Mouse (Mus musculus): ENCODE data around the gene Snx10. TPM values are rescaled to one million over a fixed set of nuclear protein-coding genes. Genes with fewer than 3 reads are reported as not detected.

Gene Snx10
- polyA plus RNA-seq, 1 experiment from 2014 or later: 17.4 TPM

GRCm38 (mm10) chr6:51548757-51549156 lies 25.1 kb downstream of the Snx10 start:
- Histone ChIP-seq H3K9me3 (ENCODE audit: control insufficient read depth, low read length) (no peaks in the 10 kb centered on the region), H3K27ac (replicated peaks) (no peak overlapping the region), H3K9ac (ENCODE audit: low read length) (no peak overlapping the region), H3K4me3 (ENCODE audit: low read depth, low read length) (no peak overlapping the region), H3K4me2 (replicated peaks; ENCODE audit: low read depth) (no peak overlapping the region), H3K4me1 (replicated peaks; ENCODE audit: control insufficient read depth, insufficient read depth) (no peaks in the 10 kb centered on the region), H3K27me3 (ENCODE audit: control insufficient read depth, insufficient read depth, low read length) (no peaks in the 10 kb centered on the region), H3K36me3 (ENCODE audit: control insufficient read depth, insufficient read depth, low read length) (no peaks in the 10 kb centered on the region)
- ATAC-seq (ENCODE audit: low FRiP score, low TSS enrichment) (no peak), DNase-seq (ENCODE audit: low spot score) (no peak)
- TF ChIP-seq EP300 (optimal IDR thresholded peaks at IDR 0.05) (no peak), CTCF (IDR thresholded peaks at IDR 0.05; ENCODE audit: low read depth) (no peak)
- WGBS: 75% methylated on average over 5 of the region's 5 CpGs

DNA sequence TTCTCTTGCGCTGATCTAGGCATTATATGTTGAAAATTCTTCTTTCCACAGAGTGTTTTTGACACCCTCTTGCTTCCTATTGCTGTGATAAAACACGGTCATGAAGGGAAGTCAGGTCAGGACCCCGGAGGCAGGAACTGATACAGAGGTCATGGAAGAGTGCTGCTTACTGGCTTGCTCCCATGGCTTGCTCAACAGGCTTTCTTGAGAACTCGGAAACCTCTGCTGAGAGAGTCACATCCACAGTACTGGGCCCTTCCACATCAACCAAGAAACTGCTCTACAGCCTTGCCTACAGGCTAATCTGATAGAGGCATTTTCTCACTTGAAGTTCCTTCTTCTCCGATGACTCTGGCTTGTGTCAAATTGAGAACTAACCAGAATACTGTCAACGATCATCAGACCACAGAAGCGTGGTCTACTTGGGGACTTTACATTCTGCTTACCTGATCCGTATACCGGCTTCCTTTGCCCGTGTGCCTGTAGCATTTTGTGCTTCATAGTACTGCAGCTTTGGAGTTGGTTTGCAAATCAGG lies 27.6 kb downstream of the Snx10 start:
- no peaks in the 10 kb centered on the region for H3K36me3 ChIP-seq (ENCODE audit: control insufficient read depth, insufficient read depth, low read length)
- no peak overlapping the region for H3K4me2 ChIP-seq (replicated peaks; ENCODE audit: low read depth)
- no peak overlapping the region for H3K9ac ChIP-seq (ENCODE audit: low read length)
- no peak for TF ChIP-seq EP300 (optimal IDR thresholded peaks at IDR 0.05)
- TF ChIP-seq CTCF (IDR thresholded peaks at IDR 0.05; ENCODE audit: low read depth): no peak
- no peaks in the 10 kb centered on the region for H3K27me3 ChIP-seq (ENCODE audit: control insufficient read depth, insufficient read depth, low read length)
- H3K4me3 ChIP-seq (ENCODE audit: low read depth, low read length): no peak overlapping the region
- no peak for DNase-seq (ENCODE audit: low spot score)
- WGBS: 89% methylated on average over 10 of the region's 10 CpGs
- H3K27ac ChIP-seq (replicated peaks): no peak overlapping the region
- H3K4me1 ChIP-seq (replicated peaks; ENCODE audit: control insufficient read depth, insufficient read depth): no peaks in the 10 kb centered on the region
- no peaks in the 10 kb centered on the region for H3K9me3 ChIP-seq (ENCODE audit: control insufficient read depth, low read length)
- no peak for ATAC-seq (ENCODE audit: low FRiP score, low TSS enrichment)

DNA sequence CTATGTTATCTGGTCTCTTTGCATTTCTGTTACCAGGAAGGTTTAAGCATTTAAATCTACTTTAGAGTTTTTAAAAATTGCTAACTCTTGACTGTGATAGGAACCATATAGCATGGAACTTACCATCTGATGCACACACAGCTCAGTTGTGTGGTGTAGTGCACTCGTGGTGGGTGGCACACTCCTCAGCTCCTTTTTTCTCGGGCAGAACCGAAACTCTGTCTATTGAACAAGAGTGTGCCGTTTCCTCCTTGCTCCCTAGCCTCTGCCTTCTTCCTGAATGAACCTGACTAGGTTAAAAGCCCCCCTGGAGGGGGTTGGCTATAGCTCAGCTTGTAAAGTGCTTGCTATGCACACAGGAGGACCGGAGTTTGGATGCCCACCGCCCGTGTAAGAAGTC lies 32.9 kb downstream of the Snx10 start:
- Histone ChIP-seq H3K27me3 (ENCODE audit: control insufficient read depth, insufficient read depth, low read length) (no peaks in the 10 kb centered on the region), H3K4me2 (replicated peaks; ENCODE audit: low read depth) (no peak overlapping the region), H3K36me3 (ENCODE audit: control insufficient read depth, insufficient read depth, low read length) (no peaks in the 10 kb centered on the region), H3K4me1 (replicated peaks; ENCODE audit: control insufficient read depth, insufficient read depth) (no peaks in the 10 kb centered on the region), H3K4me3 (ENCODE audit: low read depth, low read length) (no peak overlapping the region), H3K27ac (replicated peaks) (no peak overlapping the region), H3K9ac (ENCODE audit: low read length) (no peak overlapping the region), H3K9me3 (ENCODE audit: control insufficient read depth, low read length) (no peaks in the 10 kb centered on the region)
- ATAC-seq (ENCODE audit: low FRiP score, low TSS enrichment) (no peak), DNase-seq (ENCODE audit: low spot score) (no peak)
- 87% methylated on average over 7 of the region's 7 CpGs for WGBS
- no peak for TF ChIP-seq CTCF (IDR thresholded peaks at IDR 0.05; ENCODE audit: low read depth)
- no peak for TF ChIP-seq EP300 (optimal IDR thresholded peaks at IDR 0.05)

DNA sequence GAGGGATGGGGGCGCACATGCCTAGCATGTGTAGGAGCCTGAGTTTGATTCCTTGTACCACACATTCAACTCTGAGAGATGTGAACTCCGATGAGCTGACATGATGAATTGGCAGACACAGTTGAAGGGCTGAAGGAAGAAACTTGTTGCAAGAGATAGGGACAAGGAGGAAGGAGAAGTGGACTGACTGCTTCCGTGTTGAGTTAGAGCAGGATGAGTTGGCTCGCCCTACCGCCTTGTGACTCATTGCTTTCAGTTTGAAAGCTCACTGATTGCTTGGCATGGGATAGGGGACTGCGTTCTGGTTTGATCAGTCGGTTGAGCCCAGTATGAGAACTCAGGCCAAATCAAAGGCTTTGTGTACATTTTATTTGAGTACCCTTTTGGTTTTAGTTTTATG lies 34.6 kb downstream of the Snx10 start:
- no peaks in the 10 kb centered on the region for H3K27me3 ChIP-seq (ENCODE audit: control insufficient read depth, insufficient read depth, low read length)
- no peak overlapping the region for H3K4me3 ChIP-seq (ENCODE audit: low read depth, low read length)
- WGBS: 71% methylated on average over 7 of the region's 7 CpGs
- ATAC-seq (ENCODE audit: low FRiP score, low TSS enrichment): peak; percentile 71
- H3K9ac ChIP-seq (ENCODE audit: low read length): no peak overlapping the region
- no peak for TF ChIP-seq CTCF (IDR thresholded peaks at IDR 0.05; ENCODE audit: low read depth)
- TF ChIP-seq EP300 (optimal IDR thresholded peaks at IDR 0.05): no peak
- no peak overlapping the region for H3K4me2 ChIP-seq (replicated peaks; ENCODE audit: low read depth)
- H3K9me3 ChIP-seq (ENCODE audit: control insufficient read depth, low read length): no peaks in the 10 kb centered on the region
- peak; percentile 43 for DNase-seq (ENCODE audit: low spot score)
- H3K36me3 ChIP-seq (ENCODE audit: control insufficient read depth, insufficient read depth, low read length): no peaks in the 10 kb centered on the region
- H3K4me1 ChIP-seq (replicated peaks; ENCODE audit: control insufficient read depth, insufficient read depth): no peaks in the 10 kb centered on the region
- no peak overlapping the region for H3K27ac ChIP-seq (replicated peaks)

DNA sequence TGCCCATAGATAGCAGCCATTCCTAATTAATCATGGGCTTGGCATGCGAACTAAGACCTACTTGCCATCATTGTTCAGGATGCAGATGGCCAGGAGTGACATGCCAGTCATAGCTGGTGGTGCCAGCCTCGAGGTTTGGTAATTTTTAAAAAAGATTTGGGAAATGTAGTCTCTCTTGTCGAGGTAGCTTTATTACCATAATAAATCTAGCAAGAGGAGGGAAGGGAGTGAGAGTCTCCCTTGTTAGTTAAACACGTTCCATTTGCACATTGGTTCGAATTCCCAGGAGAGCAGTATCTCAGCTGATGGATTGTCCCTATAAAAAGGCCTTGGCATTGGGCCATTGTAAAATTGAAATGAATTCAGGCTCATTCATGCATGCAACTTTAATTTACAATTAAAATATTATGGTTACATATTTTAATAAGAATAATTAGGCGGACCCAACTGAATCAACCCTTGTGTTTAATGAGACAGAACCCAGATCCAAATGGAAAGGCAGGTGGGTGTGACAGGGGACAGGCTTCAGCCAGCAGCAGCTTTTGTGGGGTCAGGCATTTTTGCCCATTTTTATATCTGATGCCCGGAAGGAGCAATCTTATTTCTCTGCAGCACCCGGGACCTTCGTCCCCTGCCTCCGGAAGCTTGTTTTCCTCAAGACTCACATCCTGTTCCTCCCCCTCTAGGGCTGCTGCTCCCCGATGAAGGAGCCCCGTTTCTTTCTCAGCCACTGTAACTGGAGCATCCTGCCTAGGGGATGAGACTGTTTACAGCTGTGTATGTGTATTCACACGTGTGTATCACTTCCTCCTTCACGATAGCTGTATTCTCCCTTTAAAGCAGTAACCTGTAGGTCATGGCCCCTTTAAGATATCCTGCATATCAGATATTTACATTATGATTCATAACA lies 43.3 kb downstream of the Snx10 start:
- H3K4me2 ChIP-seq (replicated peaks; ENCODE audit: low read depth): no peak overlapping the region
- 61% methylated on average over 14 of the region's 14 CpGs for WGBS
- no peaks in the 10 kb centered on the region for H3K4me1 ChIP-seq (replicated peaks; ENCODE audit: control insufficient read depth, insufficient read depth)
- ATAC-seq (ENCODE audit: low FRiP score, low TSS enrichment) (no peak), DNase-seq (ENCODE audit: low spot score) (no peak)
- H3K9me3 ChIP-seq (ENCODE audit: control insufficient read depth, low read length): no peaks in the 10 kb centered on the region
- no peak for TF ChIP-seq EP300 (optimal IDR thresholded peaks at IDR 0.05)
- no peak for TF ChIP-seq CTCF (IDR thresholded peaks at IDR 0.05; ENCODE audit: low read depth)
- no peaks in the 10 kb centered on the region for H3K27me3 ChIP-seq (ENCODE audit: control insufficient read depth, insufficient read depth, low read length)
- H3K27ac ChIP-seq (replicated peaks): no peak overlapping the region
- H3K36me3 ChIP-seq (ENCODE audit: control insufficient read depth, insufficient read depth, low read length): no peaks in the 10 kb centered on the region
- H3K4me3 ChIP-seq (ENCODE audit: low read depth, low read length): no peak overlapping the region
- H3K9ac ChIP-seq (ENCODE audit: low read length): no peak overlapping the region

DNA sequence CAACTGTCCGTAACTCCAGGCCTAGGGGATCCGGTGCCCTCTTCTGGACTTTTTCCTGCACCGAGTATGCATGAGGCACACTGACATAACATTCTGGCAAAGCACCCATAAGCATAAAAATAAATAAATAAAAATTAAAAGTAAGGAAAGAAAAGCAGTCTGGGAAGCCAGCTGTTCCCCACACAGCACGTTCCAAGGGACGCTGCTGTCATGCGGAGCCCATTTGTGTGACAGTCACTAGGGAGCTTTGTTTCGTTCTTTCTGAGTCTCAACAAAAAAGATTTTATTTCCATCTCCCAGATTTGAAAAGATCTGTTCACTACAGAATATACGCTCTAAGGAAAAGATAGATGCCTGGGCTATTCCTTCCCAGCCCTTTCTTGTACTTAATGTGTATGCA lies 45.4 kb downstream of the Snx10 start:
- H3K9ac ChIP-seq (ENCODE audit: low read length): no peak overlapping the region
- H3K4me3 ChIP-seq (ENCODE audit: low read depth, low read length): no peak overlapping the region
- no peaks in the 10 kb centered on the region for H3K4me1 ChIP-seq (replicated peaks; ENCODE audit: control insufficient read depth, insufficient read depth)
- no peak overlapping the region for H3K27ac ChIP-seq (replicated peaks)
- H3K9me3 ChIP-seq (ENCODE audit: control insufficient read depth, low read length): no peaks in the 10 kb centered on the region
- DNase-seq (ENCODE audit: low spot score) (no peak), ATAC-seq (ENCODE audit: low FRiP score, low TSS enrichment) (no peak)
- no peak for TF ChIP-seq EP300 (optimal IDR thresholded peaks at IDR 0.05)
- TF ChIP-seq CTCF (IDR thresholded peaks at IDR 0.05; ENCODE audit: low read depth): no peak
- 82% methylated on average over 8 of the region's 8 CpGs for WGBS
- no peaks in the 10 kb centered on the region for H3K36me3 ChIP-seq (ENCODE audit: control insufficient read depth, insufficient read depth, low read length)
- H3K4me2 ChIP-seq (replicated peaks; ENCODE audit: low read depth): no peak overlapping the region
- H3K27me3 ChIP-seq (ENCODE audit: control insufficient read depth, insufficient read depth, low read length): no peaks in the 10 kb centered on the region
